Mouse (Mus musculus): ENCODE measurements around the gene Taok3.

Gene Taok3

GRCm38 (mm10) chr5:117146165-117146564 is 26.2 kb downstream of the Taok3 start:
- DNase-seq: no peak

GRCm38 (mm10) chr5:117147187-117148095 is 27.5 kb downstream of the Taok3 start:
- DNase-seq: no peak

- DNase-seq: no peak
Measured at GRCm38 (mm10) chr5:117149054-117149942, 29.4 kb downstream of the Taok3 start.

GRCm38 (mm10) chr5:117150068-117150467 is 30.1 kb downstream of the Taok3 start:
- no peak for DNase-seq

- no peak for DNase-seq
Measured at GRCm38 (mm10) chr5:117152944-117153343, 33.0 kb downstream of the Taok3 start.

GRCm38 (mm10) chr5:117153527-117154091 is 33.7 kb downstream of the Taok3 start:
- DNase-seq: peak; percentile 34 to 37

- DNase-seq: no peak
Measured at GRCm38 (mm10) chr5:117158335-117159018, 38.5 kb downstream of the Taok3 start.

- no peak for DNase-seq
Measured at GRCm38 (mm10) chr5:117159326-117159725, 39.4 kb downstream of the Taok3 start.

GRCm38 (mm10) chr5:117159805-117160291 is 39.9 kb downstream of the Taok3 start:
- DNase-seq: no peak

- DNase-seq: no peak
Measured at GRCm38 (mm10) chr5:117160499-117160898, 40.6 kb downstream of the Taok3 start.

- peak; percentile 89 to 92 for DNase-seq
Measured at GRCm38 (mm10) chr5:117163790-117164189, 43.9 kb downstream of the Taok3 start.

GRCm38 (mm10) chr5:117164516-117164915 is 44.6 kb downstream of the Taok3 start:
- DNase-seq: peak; percentile 25 to 31

GRCm38 (mm10) chr5:117164923-117165322 is 45.0 kb downstream of the Taok3 start:
- no peak for DNase-seq

- DNase-seq: no peak
Measured at GRCm38 (mm10) chr5:117165946-117166345, 46.0 kb downstream of the Taok3 start.

- peak; percentile 89 to 92 for DNase-seq
Measured at GRCm38 (mm10) chr5:117166811-117167365, 47.0 kb downstream of the Taok3 start.

GRCm38 (mm10) chr5:117168351-117169100 is 48.6 kb downstream of the Taok3 start:
- peak; percentile 68 to 70 for DNase-seq

GRCm38 (mm10) chr5:117174057-117174456 is 54.1 kb downstream of the Taok3 start:
- no peak for DNase-seq

GRCm38 (mm10) chr5:117175896-117176295 is 56.0 kb downstream of the Taok3 start:
- DNase-seq: no peak

GRCm38 (mm10) chr5:117178079-117178478 is 58.1 kb downstream of the Taok3 start:
- DNase-seq: no peak

- DNase-seq: no peak
Measured at GRCm38 (mm10) chr5:117178486-117178885, 58.6 kb downstream of the Taok3 start.

GRCm38 (mm10) chr5:117181921-117182320 is 62.0 kb downstream of the Taok3 start:
- DNase-seq: no peak

Data from cerebellum, postnatal 10 days (tissue).